Mouse (Mus musculus) right cerebral cortex, postnatal 25 days (tissue): ENCODE data around the gene Aars2.

Experiments
- DNase-seq: peaks from one replicate; pipeline ENCODE4 v3.0.0; 2022

Gene Aars2

GRCm38 (mm10) chr17:45502324-45502723, 4.3 kb upstream of the Aars2 start:
- no peak for DNase-seq

- DNase-seq = no peak
Observed at GRCm38 (mm10) chr17:45503301-45503973, 3.2 kb upstream of the Aars2 start.

GRCm38 (mm10) chr17:45505941-45506465, 638 bp upstream of the Aars2 start:
- DNase-seq = no peak

- no peak for DNase-seq
Observed at GRCm38 (mm10) chr17:45510871-45511270, 4.2 kb downstream of the Aars2 start.

- no peak for DNase-seq
Observed at GRCm38 (mm10) chr17:45511757-45512156, 5.1 kb downstream of the Aars2 start.

- DNase-seq = no peak
Observed at GRCm38 (mm10) chr17:45515204-45515726, 8.6 kb downstream of the Aars2 start.

GRCm38 (mm10) chr17:45515806-45516205, 9.2 kb downstream of the Aars2 start:
- no peak for DNase-seq

GRCm38 (mm10) chr17:45516488-45516887, 9.8 kb downstream of the Aars2 start:
- DNase-seq = peak; percentile 77

GRCm38 (mm10) chr17:45517135-45517534, 10.5 kb downstream of the Aars2 start:
- no peak for DNase-seq

- DNase-seq = no peak
Observed at GRCm38 (mm10) chr17:45517549-45518215, 11.0 kb downstream of the Aars2 start.

- no peak for DNase-seq
Observed at GRCm38 (mm10) chr17:45518766-45519475, 12.3 kb downstream of the Aars2 start.

- DNase-seq = no peak
Observed at GRCm38 (mm10) chr17:45520136-45520535, 13.5 kb downstream of the Aars2 start.

- DNase-seq = no peak
Observed at GRCm38 (mm10) chr17:45523263-45523662, 16.6 kb downstream of the Aars2 start, which contains the start of gene Tcte1. Gene Tcte1 (plus strand): TSS chr17:45523434.

- DNase-seq = no peak
Observed at GRCm38 (mm10) chr17:45524961-45525360, 18.3 kb downstream of the Aars2 start.

- no peak for DNase-seq
Observed at GRCm38 (mm10) chr17:45526571-45526970, 19.9 kb downstream of the Aars2 start.

- peak; percentile 85 for DNase-seq
Observed at GRCm38 (mm10) chr17:45530346-45530782, 23.7 kb downstream of the Aars2 start.

- no peak for DNase-seq
Observed at GRCm38 (mm10) chr17:45532896-45533295, 26.3 kb downstream of the Aars2 start.

- no peak for DNase-seq
Observed at GRCm38 (mm10) chr17:45536264-45536663, 29.6 kb downstream of the Aars2 start.

GRCm38 (mm10) chr17:45538394-45538793, 31.8 kb downstream of the Aars2 start:
- DNase-seq = no peak

GRCm38 (mm10) chr17:45539664-45540063, 33.0 kb downstream of the Aars2 start:
- DNase-seq = peak; percentile 46

- DNase-seq = no peak
Observed at GRCm38 (mm10) chr17:45542129-45542528, 35.5 kb downstream of the Aars2 start.

GRCm38 (mm10) chr17:45542705-45543104, 36.1 kb downstream of the Aars2 start:
- no peak for DNase-seq

GRCm38 (mm10) chr17:45543115-45543514, 36.5 kb downstream of the Aars2 start:
- peak; percentile 23 for DNase-seq
